29 mouse cellular contexts compared by ENCODE assay signal in the genomic region with DNA sequence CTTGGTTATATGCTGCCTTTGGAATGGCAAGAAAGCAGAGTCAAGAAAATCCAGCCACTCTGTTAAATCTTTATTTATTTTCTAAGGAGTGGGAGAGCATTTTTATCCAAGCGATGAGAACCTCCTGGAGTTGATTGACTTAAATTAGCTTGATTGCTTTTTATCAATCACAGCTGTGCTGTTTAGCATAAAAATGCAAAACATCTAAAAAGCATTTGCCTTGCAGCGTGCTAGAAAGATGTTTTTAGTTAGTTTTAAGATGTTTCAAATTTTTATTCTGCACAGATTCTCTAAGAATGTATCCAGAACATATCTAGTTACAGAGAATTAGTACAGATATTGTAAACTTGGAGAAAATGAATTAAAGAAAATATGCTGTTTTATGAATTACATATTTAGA.
"Had no signal": no experiment of that assay in that cellular context is flagged by ENCODE, and none has a peak within 500 bp of the region (broad histone marks: within the 10 kb centered on the region; RNA-seq: fewer than 3 reads in every experiment).

No protein-coding gene starts in this region.

- H3K4me1 ChIP-seq: heart, embryonic 13.5 days; heart, embryonic 15.5 days; hindbrain, embryonic 10.5 days; hindbrain, embryonic 12.5 days; intestine, embryonic 15.5 days; kidney, embryonic 15.5 days; limb, embryonic 15.5 days; liver, embryonic 12.5 days had no signal

- H3K9ac ChIP-seq: heart, embryonic 13.5 days; heart, embryonic 15.5 days; hindbrain, embryonic 12.5 days; hindbrain, embryonic 14.5 days; intestine, embryonic 15.5 days; kidney, embryonic 15.5 days; limb, embryonic 13.5 days; limb, embryonic 15.5 days; liver, embryonic 12.5 days; liver, embryonic 14.5 days had no signal

- H3K27ac ChIP-seq: gastrocnemius, adult 2 months; heart, embryonic 13.5 days; heart, embryonic 15.5 days; hindbrain, embryonic 10.5 days; hindbrain, embryonic 12.5 days; hindbrain, embryonic 14.5 days; intestine, embryonic 15.5 days; kidney, embryonic 15.5 days; kidney, postnatal 0 days; limb, embryonic 13.5 days; limb, embryonic 15.5 days; liver, embryonic 12.5 days; liver, embryonic 14.5 days had no signal

- ATAC-seq: hindbrain, embryonic 16.5 days; inflammation-experienced regulatory T-cells, adult 6 months; intestine, embryonic 15.5 days; intestine, postnatal 0 days; liver, embryonic 12.5 days had no signal

- H3K4me3 ChIP-seq: gastrocnemius, adult 2 months; heart, embryonic 13.5 days; heart, embryonic 15.5 days; hindbrain, embryonic 10.5 days; hindbrain, embryonic 12.5 days; intestine, embryonic 15.5 days; kidney, embryonic 15.5 days; limb, embryonic 13.5 days; limb, embryonic 15.5 days; liver, embryonic 12.5 days had no signal

- H3K27me3 ChIP-seq: heart, embryonic 13.5 days; hindbrain, embryonic 12.5 days; intestine, embryonic 15.5 days; kidney, embryonic 15.5 days; limb, embryonic 13.5 days; limb, embryonic 15.5 days; liver, embryonic 12.5 days had no signal

- H3K9me3 ChIP-seq: heart, embryonic 13.5 days; heart, embryonic 15.5 days; hindbrain, embryonic 10.5 days; hindbrain, embryonic 12.5 days; intestine, embryonic 15.5 days; kidney, embryonic 15.5 days; limb, embryonic 13.5 days; limb, embryonic 15.5 days; liver, embryonic 12.5 days had no signal

- H3K36me3 ChIP-seq: heart, embryonic 13.5 days; heart, embryonic 15.5 days; hindbrain, embryonic 10.5 days; hindbrain, embryonic 12.5 days; intestine, embryonic 15.5 days; kidney, embryonic 15.5 days; limb, embryonic 13.5 days; limb, embryonic 15.5 days; liver, embryonic 12.5 days had no signal

- DNase-seq: gastrocnemius, adult 2 months; gastrocnemius, postnatal 10 days; gastrocnemius, postnatal 25 days; heart, adult 18-20 months; heart, postnatal 14 days; heart, postnatal 4 days; kidney, adult 2 months; kidney, adult 9 months; kidney, postnatal 14 days; kidney, postnatal 36 days; layer of hippocampus, adult 9-11 months; layer of hippocampus, postnatal 36 days; left cerebral cortex, postnatal 4 days had no signal

- H3K4me2 ChIP-seq: heart, embryonic 11.5 days; heart, embryonic 13.5 days; heart, embryonic 15.5 days; hindbrain, embryonic 12.5 days; hindbrain, embryonic 14.5 days; intestine, embryonic 15.5 days; kidney, embryonic 15.5 days; limb, embryonic 13.5 days; limb, embryonic 15.5 days; liver, embryonic 12.5 days had no signal
